Mouse (Mus musculus): ENCODE results near the gene Ankrd6. TPM values are rescaled to one million over a fixed set of nuclear protein-coding genes. Genes with fewer than 3 reads are reported as not detected.

Gene Ankrd6
- total and polyA plus RNA-seq, 3 experiments, result 1.1 to 1.8 TPM; not detected in 1

- TF ChIP-seq ZC3H11A (IDR thresholded peaks at IDR 0.05; ENCODE audit: low read depth, low read length) (no peak), NELFE (IDR thresholded peaks at IDR 0.05; ENCODE audit: low read depth, low read length) (no peak), POLR2AphosphoS2 (IDR thresholded peaks at IDR 0.05; ENCODE audit: low read length) (no peak), SIN3A (IDR thresholded peaks at IDR 0.05; ENCODE audit: low read length) (0 out of 2 replicates have a peak, but pooled peaks have one; percentile 90), KAT2A (conservative IDR thresholded peaks at IDR 0.05; ENCODE audit: low read depth, low read length) (no peak), MXI1 (IDR thresholded peaks at IDR 0.05; ENCODE audit: low read depth, low read length) (peak; percentile 30), ZMIZ1 (IDR thresholded peaks at IDR 0.05; ENCODE audit: low read depth, low read length) (no peak; the same call in 1 of the 2 replicates), MAFK (IDR thresholded peaks at IDR 0.05; ENCODE audit: borderline replicate concordance, low read depth, low read length) (no peak), TCF12 (IDR thresholded peaks at IDR 0.05; ENCODE audit: low read depth, low read length) (no peak), ELF1 (IDR thresholded peaks at IDR 0.05; ENCODE audit: low read depth, low read length) (no peak), SMC3 (IDR thresholded peaks at IDR 0.05; ENCODE audit: low read depth, low read length) (no peak), UBTF (IDR thresholded peaks at IDR 0.05; ENCODE audit: borderline replicate concordance, insufficient read depth, low read depth, low read length) (no peak), BHLHE40 (IDR thresholded peaks at IDR 0.05; ENCODE audit: borderline replicate concordance, low read depth, low read length) (no peak), MYB (IDR thresholded peaks at IDR 0.05; ENCODE audit: low read depth, low read length) (no peak), RCOR1 (IDR thresholded peaks at IDR 0.05; ENCODE audit: low read depth, low read length) (no peak; the same call in 1 of the 2 replicates), JUND (IDR thresholded peaks at IDR 0.05; ENCODE audit: low read depth, low read length) (no peak), CHD2 (IDR thresholded peaks at IDR 0.05; ENCODE audit: low read length) (no peak), E2F4 (IDR thresholded peaks at IDR 0.05; ENCODE audit: borderline replicate concordance, low read depth, low read length) (no peak), HCFC1 (IDR thresholded peaks at IDR 0.05; ENCODE audit: low read depth, low read length) (peak; percentile 56; the same call in 1 of the 2 replicates), GATA1 (IDR thresholded peaks at IDR 0.05; ENCODE audit: low read depth, low read length) (peak; percentile 98; the same call in 1 of the 2 replicates), TAL1 (IDR thresholded peaks at IDR 0.05; ENCODE audit: low read length) (no peak), RAD21 (IDR thresholded peaks at IDR 0.05; ENCODE audit: low read depth, low read length) (no peak)
These were observed 87.7 kb downstream of the Ankrd6 start (continued) for GRCm38 (mm10) chr4:32862751-32863446.

DNA sequence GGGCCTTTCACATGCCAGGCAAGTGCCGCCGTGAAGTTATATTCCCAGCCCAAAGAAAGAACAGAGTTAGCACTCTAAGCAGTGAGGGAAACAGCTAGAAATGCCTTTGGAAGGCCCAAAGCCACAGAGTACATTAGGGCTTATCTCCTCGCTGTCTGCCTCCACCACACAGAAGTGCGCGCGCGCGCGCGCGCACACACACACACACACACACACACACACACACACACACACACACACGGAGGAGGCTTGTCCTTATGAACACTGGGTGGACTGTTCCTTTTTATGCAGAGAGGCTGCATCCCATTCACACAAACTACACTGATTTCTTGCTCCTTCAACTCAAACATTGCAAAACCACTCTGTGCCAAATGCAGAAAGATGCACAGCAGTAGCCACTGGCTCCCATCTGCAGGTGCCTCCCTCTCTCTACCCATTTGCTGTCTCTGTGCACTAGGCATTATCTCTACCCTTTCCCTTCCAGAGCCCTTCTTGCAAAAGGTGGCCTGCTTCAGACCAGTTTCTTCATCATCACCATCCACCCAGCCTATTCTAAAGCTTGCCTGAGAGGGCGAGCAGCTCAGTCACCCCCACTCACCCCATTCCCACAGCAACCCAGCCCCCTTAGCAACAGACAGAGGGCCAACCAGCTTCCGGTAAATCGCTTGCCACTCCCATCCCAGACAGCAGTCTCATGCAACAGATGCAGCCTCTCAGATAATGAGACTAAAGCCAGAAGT, 88.5 kb downstream of the Ankrd6 start:
- peaks cover 7 to 18% of the 10 kb centered on the region in 2 experiments for H3K4me1 ChIP-seq (ENCODE audit: control insufficient read depth in 1 of 2, insufficient read depth in 2 of 2, low read length in 2 of 2)
- peak overlapping the region; percentile 69 for H3K9ac ChIP-seq (ENCODE audit: control insufficient read depth, low read depth, low read length, poor library complexity, severe bottlenecking)
- H3K79me2 ChIP-seq (ENCODE audit: control insufficient read depth, insufficient read depth, low read length, poor library complexity), result no peaks in the 10 kb centered on the region; the same call in 1 of the 2 replicates
- peak overlapping the region; percentile 89 for H3K27ac ChIP-seq (ENCODE audit: control insufficient read depth, low read depth, low read length)
- DNase-seq (ENCODE audit: low read depth, low spot score), result peak; percentile 93
- no peaks in the 10 kb centered on the region for H3K9me3 ChIP-seq (replicated peaks; ENCODE audit: insufficient read depth, low read length)
- no peaks in the 10 kb centered on the region for H3K27me3 ChIP-seq (ENCODE audit: control insufficient read depth in 1 of 2, insufficient read depth in 2 of 2, low read length in 2 of 2)
- H3K4me3 ChIP-seq (ENCODE audit: control insufficient read depth in 1 of 2, insufficient read depth in 1 of 2, low read depth in 2 of 2, low read length in 2 of 2), result peak overlapping the region; percentile 54 to 60
- H3K36me3 ChIP-seq (ENCODE audit: control insufficient read depth in 1 of 2, insufficient read depth in 2 of 2, low read length in 2 of 2), result peaks cover 0 to 7% of the 10 kb centered on the region in 2 experiments; a peak in 1 of 4 replicates
- TF ChIP-seq NRF1 (IDR thresholded peaks at IDR 0.05; ENCODE audit: insufficient read depth, low read depth, low read length, poor library complexity, severe bottlenecking), result peak; percentile 67
- peak; percentile 87 for TF ChIP-seq MAZ (IDR thresholded peaks at IDR 0.05; ENCODE audit: low read depth, low read length)
- no peak; the same call in 1 of the 2 replicates for TF ChIP-seq ZC3H11A (IDR thresholded peaks at IDR 0.05; ENCODE audit: low read depth, low read length)
- peak; percentile 84; the same call in 1 of the 2 replicates for TF ChIP-seq RCOR1 (IDR thresholded peaks at IDR 0.05; ENCODE audit: low read depth, low read length)
- no peak for TF ChIP-seq MXI1 (IDR thresholded peaks at IDR 0.05; ENCODE audit: low read depth, low read length)
- TF ChIP-seq ZKSCAN1 (IDR thresholded peaks at IDR 0.05; ENCODE audit: low read depth, low read length), result no peak
- TF ChIP-seq POLR2AphosphoS2 (IDR thresholded peaks at IDR 0.05; ENCODE audit: low read length), result no peak
- TF ChIP-seq ZMIZ1 (IDR thresholded peaks at IDR 0.05; ENCODE audit: low read depth, low read length), result peak; percentile 68; the same call in 1 of the 2 replicates
- no peak for TF ChIP-seq ZNF384 (IDR thresholded peaks at IDR 0.05; ENCODE audit: low read depth, low read length)
- no peak for TF ChIP-seq RAD21 (IDR thresholded peaks at IDR 0.05; ENCODE audit: low read depth, low read length)
- no peak for TF ChIP-seq GABPA (IDR thresholded peaks at IDR 0.05; ENCODE audit: low read depth, low read length)
- peak; percentile 41 for TF ChIP-seq CHD2 (IDR thresholded peaks at IDR 0.05; ENCODE audit: low read length)
- no peak for TF ChIP-seq CHD1 (IDR thresholded peaks at IDR 0.05; ENCODE audit: low read depth, low read length)
- no peak for TF ChIP-seq HCFC1 (IDR thresholded peaks at IDR 0.05; ENCODE audit: low read depth, low read length)
- peak; percentile 83 for TF ChIP-seq MYB (IDR thresholded peaks at IDR 0.05; ENCODE audit: low read depth, low read length)
- TF ChIP-seq EP300 (IDR thresholded peaks at IDR 0.05; ENCODE audit: low read depth in 1 of 2, low read length in 2 of 2), result peak in 1 of 2 experiments; percentile 98; a peak in 3 of 4 replicates
- no peak for TF ChIP-seq POLR2AphosphoS5 (IDR thresholded peaks at IDR 0.05; ENCODE audit: borderline replicate concordance, low read depth, low read length)
- TF ChIP-seq TAL1 (IDR thresholded peaks at IDR 0.05; ENCODE audit: low read length), result peak; percentile 94
- TF ChIP-seq GATA1 (IDR thresholded peaks at IDR 0.05; ENCODE audit: low read depth, low read length), result peak; percentile 69; the same call in 1 of the 2 replicates
